Mouse (Mus musculus): ENCODE data around the gene Slc5a1. TPM values are rescaled to one million over a fixed set of nuclear protein-coding genes. Genes with fewer than 3 reads are reported as not detected.

Slc5a1 gene
- polyA plus RNA-seq, 1 experiment from 2014 or later = not detected

DNA sequence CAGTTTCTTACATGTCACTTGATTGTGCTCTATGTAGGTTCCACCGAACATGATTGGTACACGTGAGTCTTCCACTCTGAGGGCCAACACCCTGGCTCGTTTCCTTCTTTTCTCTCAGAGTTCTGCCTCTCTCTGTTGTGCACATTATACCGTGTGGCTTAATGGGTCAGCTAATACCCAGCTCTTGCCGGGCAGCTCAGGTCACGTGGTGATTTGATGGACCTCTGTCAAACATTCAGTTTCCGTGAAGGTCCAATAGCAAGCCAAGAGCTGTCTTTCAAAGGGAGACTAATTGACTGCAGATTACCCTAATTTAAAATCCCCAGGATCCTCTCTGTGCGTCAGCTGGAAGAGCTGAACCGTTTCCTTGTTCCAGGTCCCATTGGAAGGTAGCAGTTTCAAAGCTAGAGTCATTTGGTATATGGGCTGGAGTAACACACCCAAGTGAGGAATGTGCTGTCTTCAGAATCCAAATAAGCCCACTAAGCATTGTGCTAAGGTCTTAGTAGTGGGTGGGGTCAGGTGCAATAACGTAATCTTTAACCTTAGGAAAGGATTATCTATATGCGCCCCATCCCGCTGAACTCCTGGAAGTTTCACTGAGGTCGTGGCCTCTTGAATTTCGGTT is 3.9 kb downstream of the Slc5a1 start:
- Histone ChIP-seq H3K36me3 (no peaks in the 10 kb centered on the region), H3K4me3 (no peak overlapping the region), H3K4me2 (replicated peaks) (no peak overlapping the region), H3K27me3 (peaks cover 29% of the 10 kb centered on the region), H3K9me3 (no peaks in the 10 kb centered on the region), H3K27ac (replicated peaks) (no peak overlapping the region), H3K9ac (replicated peaks) (no peak overlapping the region), H3K4me1 (peaks cover 6% of the 10 kb centered on the region; the same call in 1 of the 2 replicates)
- no peak for ATAC-seq (ENCODE audit: low FRiP score, low read depth)
- WGBS = 76% methylated on average over 14 of the region's 14 CpGs

DNA sequence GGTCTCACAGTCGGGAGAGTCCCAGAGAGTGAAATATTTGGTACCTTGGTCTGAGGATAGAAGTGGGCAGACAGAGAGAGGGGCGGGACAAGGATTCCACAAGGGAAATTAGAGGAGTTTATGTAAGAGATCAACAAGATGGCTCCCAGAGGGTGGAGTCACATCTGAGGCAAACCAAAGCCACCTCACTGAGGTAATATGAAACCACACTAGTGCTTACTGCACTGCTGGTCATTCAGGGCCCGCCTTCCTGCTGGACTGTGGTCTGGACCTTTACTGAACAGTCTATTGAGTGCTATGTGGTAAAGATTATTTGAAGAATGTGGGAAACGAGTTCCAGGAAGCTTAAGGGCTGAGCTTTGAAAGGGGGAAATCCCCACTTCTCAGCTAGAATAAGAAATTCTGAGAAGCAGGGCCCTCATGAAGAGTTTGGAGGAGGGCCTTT is 17.9 kb downstream of the Slc5a1 start:
- H3K9me3 ChIP-seq = no peaks in the 10 kb centered on the region
- H3K4me2 ChIP-seq (replicated peaks) = no peak overlapping the region
- H3K27ac ChIP-seq (replicated peaks) = no peak overlapping the region
- no peaks in the 10 kb centered on the region for H3K27me3 ChIP-seq
- WGBS = 56% methylated on average over 4 of the region's 4 CpGs
- no peak overlapping the region for H3K9ac ChIP-seq (replicated peaks)
- H3K4me3 ChIP-seq = no peak overlapping the region
- no peaks in the 10 kb centered on the region for H3K36me3 ChIP-seq
- ATAC-seq (ENCODE audit: low FRiP score, low read depth) = no peak
- no peaks in the 10 kb centered on the region for H3K4me1 ChIP-seq

DNA sequence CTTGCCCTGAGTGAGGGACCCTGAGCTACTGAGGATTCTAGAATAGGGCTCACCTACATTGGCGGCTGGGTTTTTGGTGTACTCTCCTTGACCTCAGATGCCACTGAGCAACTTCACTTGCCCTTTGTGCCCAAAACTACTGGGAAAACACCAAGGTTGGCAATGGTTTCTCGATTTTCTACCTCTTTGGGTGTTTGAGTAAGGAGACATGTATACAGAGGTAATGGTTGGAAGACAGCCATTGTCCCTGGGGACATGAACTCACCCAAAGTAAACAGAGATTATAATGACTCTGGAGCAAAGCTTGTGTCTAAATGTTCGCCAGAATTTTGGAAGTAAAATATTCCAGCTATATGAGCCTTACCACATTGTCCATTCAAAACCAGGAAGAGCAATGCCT is 19.6 kb downstream of the Slc5a1 start:
- WGBS = 77% methylated on average over 3 of the region's 3 CpGs
- H3K4me2 ChIP-seq (replicated peaks) = no peak overlapping the region
- H3K27ac ChIP-seq (replicated peaks) = no peak overlapping the region
- H3K9ac ChIP-seq (replicated peaks) = no peak overlapping the region
- H3K4me1 ChIP-seq = no peaks in the 10 kb centered on the region
- no peak for ATAC-seq (ENCODE audit: low FRiP score, low read depth)
- H3K36me3 ChIP-seq = no peaks in the 10 kb centered on the region
- H3K4me3 ChIP-seq = no peak overlapping the region
- no peaks in the 10 kb centered on the region for H3K9me3 ChIP-seq
- H3K27me3 ChIP-seq = no peaks in the 10 kb centered on the region

DNA sequence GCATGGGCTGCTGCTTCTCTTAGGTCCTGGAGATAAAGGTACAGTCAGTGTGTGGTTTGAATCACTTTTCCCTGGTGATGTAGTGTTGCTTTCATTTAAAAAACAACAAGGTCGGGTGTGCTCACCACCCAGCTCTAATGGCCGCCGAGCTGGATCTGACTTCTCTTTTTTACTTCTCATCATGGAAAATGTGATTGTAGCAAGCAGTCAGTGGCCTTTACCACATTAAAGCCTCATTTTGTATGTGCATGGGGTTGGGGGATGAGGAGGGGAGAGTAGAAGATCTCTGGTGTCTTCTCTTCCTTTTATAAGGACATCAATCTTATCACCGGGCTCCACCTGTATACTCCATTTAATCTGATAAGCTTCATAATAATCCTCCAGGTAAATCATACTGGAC is 21.3 kb downstream of the Slc5a1 start:
- Histone ChIP-seq H3K27ac (replicated peaks) (no peak overlapping the region), H3K9ac (replicated peaks) (no peak overlapping the region), H3K4me1 (no peaks in the 10 kb centered on the region), H3K9me3 (no peaks in the 10 kb centered on the region), H3K27me3 (no peaks in the 10 kb centered on the region), H3K4me2 (replicated peaks) (no peak overlapping the region), H3K4me3 (no peak overlapping the region), H3K36me3 (no peaks in the 10 kb centered on the region)
- 86% methylated on average over 4 of the region's 4 CpGs for WGBS
- ATAC-seq (ENCODE audit: low FRiP score, low read depth) = no peak

DNA sequence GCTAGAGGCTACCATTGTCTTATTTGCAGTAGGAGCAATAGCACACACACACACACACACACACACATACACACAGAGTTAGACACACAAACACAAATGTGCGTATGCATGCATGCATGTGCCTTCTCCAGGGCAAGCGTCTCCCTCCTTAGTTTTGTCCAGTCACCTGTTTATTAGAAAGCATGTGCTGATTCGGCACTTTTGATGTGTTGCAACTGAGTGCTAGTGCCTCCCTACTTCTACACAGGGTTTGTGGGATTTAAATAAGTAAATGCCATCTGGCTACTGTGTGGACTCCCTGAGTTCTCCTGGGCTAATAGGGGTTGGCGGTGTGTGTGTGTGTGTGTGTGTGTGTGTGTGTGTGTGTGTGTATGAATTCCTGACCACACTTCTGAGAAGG is 30.1 kb downstream of the Slc5a1 start:
- Histone ChIP-seq H3K4me1 (no peaks in the 10 kb centered on the region), H3K27me3 (no peaks in the 10 kb centered on the region), H3K9ac (replicated peaks) (no peak overlapping the region), H3K4me2 (replicated peaks) (no peak overlapping the region), H3K36me3 (no peaks in the 10 kb centered on the region), H3K27ac (replicated peaks) (no peak overlapping the region), H3K9me3 (no peaks in the 10 kb centered on the region), H3K4me3 (no peak overlapping the region)
- ATAC-seq (ENCODE audit: low FRiP score, low read depth) = no peak
- WGBS = 88% methylated on average over 4 of the region's 4 CpGs

DNA sequence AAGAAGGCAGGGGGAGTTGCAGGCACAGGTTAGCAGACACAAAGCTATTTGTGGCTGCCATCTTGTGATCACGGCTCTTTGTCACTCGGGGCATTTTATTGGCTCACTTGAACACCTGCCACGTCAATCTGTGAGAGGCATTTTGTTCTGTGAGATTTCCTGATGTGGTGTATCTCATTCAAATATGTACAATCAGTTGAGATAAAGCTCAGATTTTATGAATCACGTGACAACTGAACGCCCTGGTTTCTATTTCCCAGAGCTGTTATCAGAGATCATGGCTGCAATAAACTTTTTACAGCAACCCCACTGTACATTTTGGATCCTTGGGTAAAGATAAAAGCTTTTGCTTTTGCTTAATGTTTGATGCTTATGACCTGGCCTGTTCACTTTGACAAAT is 31.6 kb downstream of the Slc5a1 start:
- no peak overlapping the region for H3K4me2 ChIP-seq (replicated peaks)
- no peak for ATAC-seq (ENCODE audit: low FRiP score, low read depth)
- 89% methylated on average over 5 of the region's 5 CpGs for WGBS

DNA sequence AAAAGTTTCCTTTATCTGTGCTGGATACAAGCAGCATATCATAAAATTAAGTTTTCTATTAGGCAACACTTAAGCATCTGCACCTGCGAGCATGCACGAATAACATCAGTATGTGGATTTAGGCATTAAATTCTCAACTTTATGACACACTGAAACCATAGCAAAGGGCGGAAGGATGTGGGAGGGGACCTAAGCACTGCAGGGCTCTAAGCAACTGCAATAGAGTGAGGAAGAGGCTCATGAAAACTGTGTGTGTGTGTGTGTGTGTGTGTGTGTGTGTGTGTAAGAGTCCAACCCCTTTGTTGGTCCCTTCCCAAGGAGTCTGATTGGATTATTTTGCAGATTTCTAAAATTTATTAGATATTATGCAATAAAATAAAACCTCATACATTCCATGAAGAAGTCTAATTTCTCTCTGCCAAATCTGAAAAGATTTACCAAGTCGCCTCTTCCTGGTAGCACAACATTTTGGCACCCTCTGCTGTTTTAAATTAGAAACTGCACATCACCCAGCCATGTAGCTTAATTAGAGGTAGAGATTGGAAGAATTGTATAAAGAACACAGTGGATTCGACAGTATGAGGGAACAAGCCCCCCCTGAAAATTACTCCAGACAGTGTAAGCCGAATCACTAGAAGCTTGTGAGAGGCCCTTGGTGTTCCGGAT is 38.9 kb downstream of the Slc5a1 start:
- no peak for ATAC-seq (ENCODE audit: low FRiP score, low read depth)
- H3K9me3 ChIP-seq = no peaks in the 10 kb centered on the region
- H3K9ac ChIP-seq (replicated peaks) = no peak overlapping the region
- 59% methylated on average over 7 of the region's 7 CpGs for WGBS
- no peak overlapping the region for H3K4me3 ChIP-seq
- H3K4me1 ChIP-seq = no peaks in the 10 kb centered on the region
- H3K4me2 ChIP-seq (replicated peaks) = no peak overlapping the region
- H3K27ac ChIP-seq (replicated peaks) = no peak overlapping the region
- H3K36me3 ChIP-seq = no peaks in the 10 kb centered on the region
- no peaks in the 10 kb centered on the region for H3K27me3 ChIP-seq

More for the DNA sequence above, 31.6 kb downstream of the Slc5a1 start:
- H3K4me3 ChIP-seq = no peak overlapping the region
- H3K9ac ChIP-seq (replicated peaks) = no peak overlapping the region
- H3K27ac ChIP-seq (replicated peaks) = no peak overlapping the region
- no peaks in the 10 kb centered on the region for H3K27me3 ChIP-seq
- no peaks in the 10 kb centered on the region for H3K9me3 ChIP-seq
- no peaks in the 10 kb centered on the region for H3K4me1 ChIP-seq
- H3K36me3 ChIP-seq = no peaks in the 10 kb centered on the region

DNA sequence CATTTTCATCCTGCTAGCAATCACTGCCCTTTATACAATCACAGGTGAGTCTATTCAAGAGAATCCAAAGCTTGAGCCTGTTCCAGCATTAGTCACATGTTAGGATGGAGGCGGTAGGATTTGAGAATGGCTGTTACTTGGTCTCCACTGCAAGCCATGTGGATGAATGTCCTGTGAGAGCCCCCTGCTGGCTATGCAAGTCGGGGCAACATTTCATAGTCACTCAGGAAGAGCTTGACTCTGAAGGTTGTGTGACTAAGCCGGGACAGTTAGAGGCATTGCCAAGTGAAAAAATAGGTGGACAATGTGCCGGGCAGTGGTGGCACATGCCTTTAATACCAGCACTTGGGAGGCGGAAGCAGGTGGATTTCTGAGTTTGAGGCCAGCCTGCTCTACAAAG is 40.0 kb downstream of the Slc5a1 start:
- Histone ChIP-seq H3K27me3 (no peaks in the 10 kb centered on the region), H3K9me3 (no peaks in the 10 kb centered on the region), H3K4me3 (no peak overlapping the region), H3K4me2 (replicated peaks) (no peak overlapping the region), H3K4me1 (no peaks in the 10 kb centered on the region), H3K27ac (replicated peaks) (no peak overlapping the region), H3K36me3 (no peaks in the 10 kb centered on the region), H3K9ac (replicated peaks) (no peak overlapping the region)
- 59% methylated on average over 5 of the region's 5 CpGs for WGBS
- ATAC-seq (ENCODE audit: low FRiP score, low read depth) = no peak

DNA sequence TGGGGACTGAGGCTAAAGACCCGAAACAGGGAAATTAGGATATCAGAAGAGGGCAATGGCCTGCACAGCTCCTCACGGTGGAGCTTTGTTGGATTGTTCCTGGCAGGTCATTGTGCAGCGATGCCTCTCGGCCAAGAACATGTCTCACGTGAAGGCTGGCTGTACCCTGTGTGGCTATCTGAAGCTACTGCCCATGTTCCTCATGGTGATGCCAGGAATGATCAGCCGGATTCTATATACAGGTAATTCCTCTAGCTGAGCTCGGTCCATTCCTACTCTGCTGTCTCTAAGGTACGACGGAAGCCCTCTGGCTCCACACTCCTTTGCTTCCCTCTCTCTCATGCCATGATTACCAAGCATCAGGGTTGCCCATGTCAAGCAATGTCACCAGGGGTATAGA is 42.8 kb downstream of the Slc5a1 start:
- H3K27me3 ChIP-seq = no peaks in the 10 kb centered on the region
- no peak overlapping the region for H3K9ac ChIP-seq (replicated peaks)
- H3K4me1 ChIP-seq = no peaks in the 10 kb centered on the region
- no peaks in the 10 kb centered on the region for H3K9me3 ChIP-seq
- H3K27ac ChIP-seq (replicated peaks) = no peak overlapping the region
- 85% methylated on average over 9 of the region's 9 CpGs for WGBS
- H3K4me2 ChIP-seq (replicated peaks) = no peak overlapping the region
- H3K36me3 ChIP-seq = no peaks in the 10 kb centered on the region
- no peak for ATAC-seq (ENCODE audit: low FRiP score, low read depth)
- no peak overlapping the region for H3K4me3 ChIP-seq

DNA sequence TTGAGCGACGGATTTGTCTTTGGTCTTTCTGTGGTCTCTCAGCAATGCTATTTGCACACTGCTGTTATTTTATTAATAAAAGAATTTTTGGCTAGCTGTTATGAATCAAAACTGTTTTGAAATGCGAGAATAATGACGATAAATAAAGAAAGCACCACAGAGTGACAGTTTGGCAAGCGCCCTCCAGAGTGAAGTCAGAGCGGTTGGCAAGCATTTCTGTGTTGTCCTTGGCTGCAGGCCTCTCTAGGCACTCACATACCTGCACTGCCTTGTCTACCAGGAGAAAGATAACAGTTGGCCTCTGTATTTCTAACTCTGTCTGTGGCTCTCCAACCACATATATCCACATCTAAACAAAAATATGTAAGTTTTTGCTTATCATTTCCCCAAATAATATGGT is 43.7 kb downstream of the Slc5a1 start:
- Histone ChIP-seq H3K9me3 (no peaks in the 10 kb centered on the region), H3K9ac (replicated peaks) (no peak overlapping the region), H3K27me3 (no peaks in the 10 kb centered on the region), H3K27ac (replicated peaks) (no peak overlapping the region), H3K36me3 (no peaks in the 10 kb centered on the region), H3K4me3 (no peak overlapping the region), H3K4me2 (replicated peaks) (no peak overlapping the region), H3K4me1 (no peaks in the 10 kb centered on the region)
- no peak for ATAC-seq (ENCODE audit: low FRiP score, low read depth)
- WGBS = 88% methylated on average over 6 of the region's 6 CpGs

DNA sequence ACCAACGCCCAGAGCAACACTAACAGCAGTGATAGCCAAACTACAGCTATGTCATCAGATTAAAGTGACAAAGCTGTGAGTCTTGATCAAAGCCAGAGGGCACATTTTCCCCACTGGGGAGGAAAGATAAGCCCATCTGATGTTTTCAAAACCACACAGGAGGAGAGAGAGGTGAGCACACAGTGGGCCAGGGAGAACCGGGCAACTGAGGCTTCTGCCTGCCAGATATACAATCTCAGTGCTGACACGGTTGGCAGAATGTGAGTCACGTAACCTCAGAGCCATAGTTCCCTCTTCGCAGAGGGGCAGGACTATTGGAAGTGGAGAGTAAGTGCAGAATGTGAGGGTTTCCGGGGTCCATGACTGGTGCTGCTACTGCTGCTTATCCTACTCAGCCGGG is 89.5 kb downstream of the Slc5a1 start:
- H3K9ac ChIP-seq (replicated peaks) = no peak overlapping the region
- H3K27ac ChIP-seq (replicated peaks) = no peak overlapping the region
- H3K4me2 ChIP-seq (replicated peaks) = no peak overlapping the region
- no peaks in the 10 kb centered on the region for H3K9me3 ChIP-seq
- no peak overlapping the region for H3K4me3 ChIP-seq
- H3K36me3 ChIP-seq = no peaks in the 10 kb centered on the region
- no peak for ATAC-seq (ENCODE audit: low FRiP score, low read depth)
- WGBS = 51% methylated on average over 7 of the region's 7 CpGs
- H3K4me1 ChIP-seq = peaks cover 5% of the 10 kb centered on the region; the same call in 1 of the 2 replicates
- H3K27me3 ChIP-seq = no peaks in the 10 kb centered on the region

DNA sequence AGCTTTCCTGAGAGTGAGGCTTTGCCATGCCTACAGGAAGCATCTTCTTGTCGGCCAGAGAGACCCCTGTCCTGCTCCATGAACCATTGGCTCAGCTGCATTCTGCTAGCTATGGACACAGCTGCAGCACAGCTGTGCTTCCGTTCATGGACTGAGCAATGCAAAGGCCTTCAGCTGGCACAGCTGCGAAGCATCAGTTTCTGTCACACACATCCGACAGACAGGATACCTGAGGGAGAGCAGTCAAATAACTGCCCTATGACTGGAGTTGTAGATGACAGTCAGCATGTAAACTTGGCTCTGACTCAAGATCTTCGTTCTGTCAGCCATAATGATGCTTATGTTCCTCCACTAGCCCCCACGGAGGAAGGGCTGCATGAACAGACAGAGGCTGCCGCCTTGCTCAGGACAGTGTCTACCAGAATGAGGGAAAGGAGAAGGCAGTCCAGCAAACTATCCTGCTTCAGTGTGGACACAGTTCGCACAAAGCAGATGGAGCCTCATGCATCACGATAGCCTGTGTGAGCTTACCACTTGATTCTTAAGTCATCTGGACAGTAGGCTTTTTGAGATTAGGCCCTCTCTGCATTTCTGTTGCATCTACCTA is 91.3 kb downstream of the Slc5a1 start:
- Histone ChIP-seq H3K9me3 (no peaks in the 10 kb centered on the region), H3K27me3 (no peaks in the 10 kb centered on the region), H3K4me2 (replicated peaks) (no peak overlapping the region), H3K36me3 (no peaks in the 10 kb centered on the region), H3K27ac (replicated peaks) (no peak overlapping the region), H3K4me3 (no peak overlapping the region), H3K9ac (replicated peaks) (no peak overlapping the region), H3K4me1 (peaks cover 5% of the 10 kb centered on the region; the same call in 1 of the 2 replicates)
- no peak for ATAC-seq (ENCODE audit: low FRiP score, low read depth)
- 86% methylated on average over 9 of the region's 9 CpGs for WGBS
